Mouse (Mus musculus) embryonic fibroblast, embryonic 13.5 days (primary cell): ENCODE results near the gene Nsun3. TPM values are rescaled to one million over a fixed set of nuclear protein-coding genes. Genes with fewer than 3 reads are reported as not detected.

Experiments
- H3K27ac ChIP-seq: 2 replicates; pipeline ENCODE4 v1.5.1; 2012; ENCODE audit warnings: low read length, control low read depth, inconsistent platforms; ENCODE audit not compliant: insufficient read depth
- H3K4me1 ChIP-seq: 2 replicates; pipeline ENCODE4 v1.6.1; 2011; ENCODE audit warnings: low read length; ENCODE audit not compliant: control insufficient read depth, insufficient read depth
- H3K4me3 ChIP-seq: 2 replicates; pipeline ENCODE4 v1.5.1; 2011; ENCODE audit warnings: mild to moderate bottlenecking, control low read depth, low read length; ENCODE audit not compliant: insufficient read depth
- CTCF ChIP-seq: IDR thresholded peaks from 2 replicates; pipeline ENCODE4 v1.5.1; 2011; ENCODE audit warnings: mild to moderate bottlenecking, control low read depth, low read length, moderate library complexity, borderline replicate concordance; ENCODE audit not compliant: insufficient read depth
- POLR2A ChIP-seq: IDR thresholded peaks from 2 replicates; pipeline ENCODE4 v1.6.1; 2011; ENCODE audit warnings: low read depth, mild to moderate bottlenecking, control low read depth, low read length, moderate library complexity
- polyA plus RNA-seq: library from polyadenylated mRNA; stranded (reverse); fragments of >200 nt; gene quantifications from 2 replicates; pipeline ENCODE4 v1.2.4, GENCODE M21; 2011; ENCODE audit warnings: low read depth; ENCODE audit not compliant: missing spikeins, insufficient read length

The Nsun3 gene
- polyA plus RNA-seq, 1 experiment = 9.6 TPM

DNA sequence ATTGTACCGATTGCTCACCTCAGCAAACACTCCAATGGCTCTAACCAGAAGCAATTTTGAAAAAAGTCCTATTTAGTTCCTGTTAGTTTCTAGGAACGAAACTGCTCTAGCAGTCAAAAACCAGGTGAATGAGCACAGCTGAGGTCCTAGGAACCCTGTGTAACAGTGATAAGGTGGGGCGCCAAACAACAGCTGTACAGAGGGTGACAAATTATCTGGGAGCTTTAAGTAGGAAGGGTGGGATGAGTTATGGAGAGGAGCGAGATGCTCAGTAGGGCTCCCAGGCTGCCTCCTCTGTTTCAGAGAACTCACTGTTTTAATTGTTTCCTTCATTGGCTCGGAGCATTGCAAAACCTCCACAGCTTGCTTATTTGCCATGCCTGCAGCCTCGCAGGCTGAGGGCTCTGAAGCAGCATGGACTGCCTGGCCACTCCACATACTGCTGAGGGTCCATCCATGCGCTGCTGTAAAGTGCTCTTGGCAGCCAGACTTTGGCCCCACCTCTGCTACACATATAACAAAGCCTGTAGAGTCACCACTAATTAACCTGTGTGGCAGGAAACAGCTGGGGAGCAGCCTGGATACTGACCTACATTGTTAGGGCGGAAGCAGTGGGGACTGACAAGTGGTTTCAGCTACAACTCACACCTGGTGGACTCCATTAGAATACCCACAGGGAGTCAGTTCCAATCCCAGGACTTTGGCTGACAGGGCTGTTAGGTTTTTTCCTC lies 20.8 kb upstream of the Nsun3 start:
- no peak for TF ChIP-seq POLR2A
- TF ChIP-seq CTCF = no peak
- Histone ChIP-seq H3K4me1 (no peaks in the 10 kb centered on the region), H3K4me3 (no peak overlapping the region), H3K27ac (no peak overlapping the region)

DNA sequence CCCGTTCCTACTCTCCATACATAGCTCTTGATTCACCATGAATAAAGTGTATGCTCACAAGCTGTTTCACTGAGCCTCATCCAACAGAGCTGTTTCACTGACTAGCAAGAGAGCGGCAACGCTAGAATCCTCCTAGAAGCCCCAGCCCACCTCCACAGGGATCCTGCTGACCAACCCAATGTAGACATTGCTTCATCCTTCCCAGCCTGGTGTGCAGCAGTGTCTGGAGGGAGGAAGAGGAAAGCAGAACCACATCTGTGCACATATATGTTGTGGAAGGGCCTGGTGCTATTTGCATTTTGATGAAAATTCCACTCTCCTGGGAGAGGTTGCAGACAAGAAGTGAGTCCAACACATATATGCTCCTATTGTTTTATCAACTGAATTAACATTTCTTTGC lies 18.0 kb upstream of the Nsun3 start:
- Histone ChIP-seq H3K4me3 (no peak overlapping the region), H3K27ac (no peak overlapping the region), H3K4me1 (no peaks in the 10 kb centered on the region)
- TF ChIP-seq POLR2A (no peak), CTCF (no peak)

DNA sequence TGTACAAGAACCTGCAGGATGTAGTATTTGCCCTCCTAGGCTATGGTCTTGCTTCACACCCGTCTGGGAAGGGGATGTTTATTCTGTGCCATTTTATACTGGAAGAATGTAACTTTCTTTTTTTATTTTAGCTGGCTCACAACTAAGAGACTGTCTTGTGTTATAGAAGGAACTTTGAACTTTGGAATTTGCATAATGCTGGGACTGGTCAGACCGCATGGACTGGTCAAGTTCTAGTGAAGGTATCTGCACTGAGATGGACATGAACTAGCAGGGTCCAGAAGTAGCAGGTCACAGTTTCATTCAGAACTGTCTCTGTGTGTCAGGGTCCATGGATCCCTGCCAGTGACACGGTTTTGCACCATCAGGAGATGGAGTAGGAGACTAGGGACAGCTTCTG lies 13.2 kb upstream of the Nsun3 start:
- no peak for TF ChIP-seq POLR2A
- no peak for TF ChIP-seq CTCF
- Histone ChIP-seq H3K27ac (no peak overlapping the region), H3K4me1 (no peaks in the 10 kb centered on the region)

DNA sequence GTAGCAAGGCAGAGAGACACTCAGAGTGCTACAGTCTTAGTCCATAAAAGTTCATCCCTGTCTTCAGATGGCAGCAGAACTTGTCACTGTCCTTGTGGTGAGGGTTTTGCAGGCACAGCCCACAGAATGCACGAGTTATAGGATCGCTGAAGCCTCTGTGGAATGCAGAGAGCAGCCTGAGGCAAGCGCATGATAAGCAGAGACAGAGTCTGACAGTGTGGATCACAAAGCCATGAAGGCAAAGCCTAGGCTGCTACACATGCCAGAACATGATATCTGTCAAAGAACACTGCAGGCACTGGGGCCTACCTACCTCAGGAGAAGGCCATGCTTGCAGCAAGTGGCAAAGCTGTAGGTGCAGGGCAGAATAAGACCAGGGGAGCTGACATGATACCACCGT lies 12.8 kb upstream of the Nsun3 start:
- no peak overlapping the region for H3K4me3 ChIP-seq
- no peaks in the 10 kb centered on the region for H3K4me1 ChIP-seq
- no peak overlapping the region for H3K27ac ChIP-seq
- TF ChIP-seq CTCF (no peak), POLR2A (no peak)

More for the DNA sequence above, 13.2 kb upstream of the Nsun3 start:
- H3K4me3 ChIP-seq = no peak overlapping the region

DNA sequence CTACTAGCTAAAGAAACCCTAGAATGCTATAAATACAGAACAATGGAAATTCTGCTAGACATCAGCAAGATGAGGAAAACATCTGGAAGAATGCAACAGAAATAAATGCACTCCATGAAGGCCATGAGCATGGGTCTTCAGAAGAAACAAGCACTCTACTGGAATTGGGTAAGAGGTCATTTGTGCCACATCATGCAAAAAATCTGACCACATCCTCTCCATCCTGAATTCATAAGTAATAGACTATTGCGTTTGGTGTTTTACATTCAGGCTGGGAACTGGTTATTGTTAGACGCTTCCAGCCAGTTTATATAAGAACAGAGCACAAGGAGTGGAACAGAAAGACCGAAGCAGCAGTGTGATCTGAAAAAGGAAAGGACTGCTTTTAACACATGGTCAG lies 12.2 kb upstream of the Nsun3 start:
- H3K4me1 ChIP-seq = no peaks in the 10 kb centered on the region
- no peak overlapping the region for H3K27ac ChIP-seq
- no peak overlapping the region for H3K4me3 ChIP-seq
- TF ChIP-seq POLR2A (no peak), CTCF (no peak)

DNA sequence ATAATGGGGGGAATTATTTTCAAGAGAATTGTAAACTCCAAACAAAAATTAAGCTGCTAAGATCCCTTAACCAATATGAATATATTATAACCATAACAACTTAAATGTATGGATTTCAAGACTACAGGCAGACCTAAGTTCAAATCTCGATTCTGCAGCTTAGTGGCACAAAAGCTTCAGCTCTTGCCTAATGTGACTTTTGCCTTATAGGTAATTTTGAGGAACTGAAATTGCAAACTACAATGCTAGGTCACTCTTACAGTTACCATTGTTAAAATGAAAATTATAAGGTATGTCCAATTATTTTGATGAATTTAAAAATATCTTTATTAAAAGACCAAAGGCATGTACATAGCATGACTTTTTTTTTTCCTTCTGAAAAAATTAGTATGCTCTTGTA lies 10.0 kb upstream of the Nsun3 start:
- no peaks in the 10 kb centered on the region for H3K4me1 ChIP-seq
- TF ChIP-seq POLR2A (no peak), CTCF (no peak)
- H3K4me3 ChIP-seq = no peak overlapping the region
- no peak overlapping the region for H3K27ac ChIP-seq

DNA sequence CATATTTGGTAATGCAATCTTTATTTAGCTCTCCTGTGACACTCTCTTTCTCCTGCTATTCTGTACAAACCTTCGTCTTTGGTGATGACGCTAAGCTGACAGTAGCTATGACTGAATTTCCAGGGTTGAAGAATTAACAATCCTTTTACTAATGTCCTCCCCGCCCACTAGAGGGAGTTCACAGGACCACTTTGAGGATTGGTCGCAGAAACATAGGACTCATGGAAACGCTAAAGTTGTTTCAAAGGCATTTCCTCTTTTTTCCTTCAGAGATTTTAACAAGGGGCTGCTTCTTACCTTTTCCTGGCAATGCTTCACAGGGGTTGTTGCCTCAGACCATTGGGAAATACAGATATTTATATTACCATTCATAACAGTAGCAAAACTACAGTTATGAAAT lies 4.4 kb downstream of the Nsun3 start:
- H3K27ac ChIP-seq = no peak overlapping the region
- TF ChIP-seq POLR2A = no peak
- TF ChIP-seq CTCF = no peak
- H3K4me3 ChIP-seq = no peak overlapping the region
- no peaks in the 10 kb centered on the region; the same call in 1 of the 2 replicates for H3K4me1 ChIP-seq

GRCm38 (mm10) chr16:62778282-62778681 lies 8.3 kb downstream of the Nsun3 start:
- TF ChIP-seq CTCF = no peak
- no peak for TF ChIP-seq POLR2A
- H3K4me1 ChIP-seq = no peaks in the 10 kb centered on the region
- no peak overlapping the region for H3K27ac ChIP-seq
- H3K4me3 ChIP-seq = no peak overlapping the region

- no peak overlapping the region for H3K4me3 ChIP-seq
- TF ChIP-seq CTCF (no peak), POLR2A (no peak)
- H3K27ac ChIP-seq = no peak overlapping the region
- no peaks in the 10 kb centered on the region for H3K4me1 ChIP-seq
Observed at GRCm38 (mm10) chr16:62776034-62776433, 10.6 kb downstream of the Nsun3 start.

- no peak overlapping the region for H3K27ac ChIP-seq
- no peak overlapping the region for H3K4me3 ChIP-seq
- no peaks in the 10 kb centered on the region for H3K4me1 ChIP-seq
- TF ChIP-seq POLR2A (no peak), CTCF (no peak)
Observed at GRCm38 (mm10) chr16:62773462-62773861, 13.2 kb downstream of the Nsun3 start.
